Mouse (Mus musculus) CH12.LX (cell line): ENCODE data around the gene Mpst. TPM values are rescaled to one million over a fixed set of nuclear protein-coding genes. Genes with fewer than 3 reads are reported as not detected.

Experiments
- DNase-seq: peaks from one replicate; pipeline ENCODE4 v3.0.0-alpha.2; 2013; ENCODE audit errors: extremely low read depth
- H3K27ac ChIP-seq: 2 replicates; pipeline ENCODE4 v1.5.1; 2012; ENCODE audit warnings: low read depth, mild to moderate bottlenecking, control low read depth, moderate library complexity; ENCODE audit not compliant: insufficient read depth
- H3K27me3 ChIP-seq: replicated peaks from 2 replicates; pipeline ENCODE3; 2012; ENCODE audit warnings: inconsistent platforms
- H3K36me3 ChIP-seq, 2 experiments: replicated peaks in 1 of 2; 2 replicates each; pipeline versions ENCODE3 to v1.6.1; 2012; ENCODE audit warnings: inconsistent platforms in 1 of 2, low read length in 1 of 2, mild to moderate bottlenecking in 1 of 2, mixed read lengths in 1 of 2, moderate library complexity in 1 of 2; ENCODE audit not compliant: control insufficient read depth in 1 of 2, insufficient read depth in 1 of 2
- H3K4me1 ChIP-seq, 2 experiments: 2 replicates each; pipeline ENCODE4 v1.6.1; 2012; ENCODE audit warnings: inconsistent platforms in 1 of 2, moderate library complexity in 1 of 2; ENCODE audit not compliant: insufficient read depth in 2 of 2, control insufficient read depth in 1 of 2
- H3K4me2 ChIP-seq: 2 replicates; pipeline ENCODE4 v1.6.1; 2012; ENCODE audit warnings: low read depth, mild to moderate bottlenecking, control low read depth; ENCODE audit not compliant: poor library complexity, insufficient read depth, severe bottlenecking
- H3K4me3 ChIP-seq, 3 experiments: fragments of 150-350 bp in 1 of 3; sonication (generic) in 1 of 3; replicated peaks in 1 of 3; 2 replicates each; pipeline versions ENCODE3 to v1.5.1; 2011 to 2012; ENCODE audit warnings: low read depth in 2 of 3, low read length in 2 of 3, mild to moderate bottlenecking in 2 of 3, moderate library complexity in 2 of 3, control low read depth in 1 of 3, improper control_type of control experiment in 1 of 3, inconsistent platforms in 1 of 3, mixed read lengths in 1 of 3; ENCODE audit not compliant: poor library complexity in 1 of 3
- H3K79me2 ChIP-seq: replicated peaks from 2 replicates; pipeline ENCODE4 v1.6.1; 2012; ENCODE audit warnings: mild to moderate bottlenecking, moderate library complexity; ENCODE audit not compliant: control insufficient read depth, poor library complexity, insufficient read depth, severe bottlenecking; ENCODE audit errors: extremely low read depth
- H3K9ac ChIP-seq: 2 replicates; pipeline ENCODE4 v1.6.1; 2012; ENCODE audit warnings: low read depth, mild to moderate bottlenecking, control low read depth, moderate library complexity; ENCODE audit not compliant: insufficient read depth
- H3K9me3 ChIP-seq: replicated peaks from 2 replicates; pipeline ENCODE3; 2012; ENCODE audit warnings: low read length, inconsistent platforms, mixed read lengths
- CHD1 ChIP-seq: IDR thresholded peaks from 2 replicates; pipeline ENCODE4 v1.6.1; 2012; ENCODE audit warnings: low read depth, low read length, improper control_type of control experiment, inconsistent platforms
- CTCF ChIP-seq, 2 experiments: IDR thresholded peaks in 1 of 2; conservative IDR thresholded peaks in 1 of 2; 2 replicates each; pipeline ENCODE4 v1.5.1; 2011 to 2012; ENCODE audit warnings: low read depth in 2 of 2, low read length in 2 of 2, improper control_type of control experiment in 1 of 2, inconsistent platforms in 1 of 2, mild to moderate bottlenecking in 1 of 2, moderate library complexity in 1 of 2
- HCFC1 ChIP-seq: IDR thresholded peaks from 2 replicates; pipeline ENCODE4 v1.6.1; 2012; ENCODE audit warnings: low read depth, mild to moderate bottlenecking, inconsistent platforms, low read length, improper control_type of control experiment
- IRF4 ChIP-seq: IDR thresholded peaks from 2 replicates; pipeline ENCODE4 v1.6.1; 2014; ENCODE audit warnings: low read depth, mild to moderate bottlenecking, inconsistent platforms, low read length, improper control_type of control experiment
- KAT2A ChIP-seq: IDR thresholded peaks from 2 replicates; pipeline ENCODE4 v1.6.1; 2012; ENCODE audit warnings: low read length, improper control_type of control experiment, inconsistent platforms; ENCODE audit not compliant: insufficient replicate concordance
- MAFK ChIP-seq: IDR thresholded peaks from 2 replicates; pipeline ENCODE4 v1.6.1; 2011; ENCODE audit warnings: low read length, improper control_type of control experiment; ENCODE audit not compliant: insufficient replicate concordance
- MAX ChIP-seq: IDR thresholded peaks from 2 replicates; pipeline ENCODE4 v1.6.1; 2011; ENCODE audit warnings: low read length, improper control_type of control experiment
- MXI1 ChIP-seq: IDR thresholded peaks from 2 replicates; pipeline ENCODE4 v1.6.1; 2011; ENCODE audit warnings: mild to moderate bottlenecking, low read depth, low read length, improper control_type of control experiment
- MYC ChIP-seq: IDR thresholded peaks from 2 replicates; pipeline ENCODE4 v1.6.1; 2011; ENCODE audit warnings: low read depth, mild to moderate bottlenecking, improper control_type of control experiment, low read length
- NRF1 ChIP-seq: IDR thresholded peaks from 2 replicates; pipeline ENCODE4 v1.6.1; 2014; ENCODE audit warnings: low read depth, mild to moderate bottlenecking, inconsistent platforms, low read length, improper control_type of control experiment, moderate library complexity
- POLR2AphosphoS2 ChIP-seq: IDR thresholded peaks from 2 replicates; pipeline ENCODE4 v1.6.1; 2011; ENCODE audit warnings: low read depth, low read length, improper control_type of control experiment
- RCOR1 ChIP-seq: conservative IDR thresholded peaks from 2 replicates; pipeline ENCODE4 v1.6.1; 2012; ENCODE audit warnings: low read depth, mild to moderate bottlenecking, inconsistent platforms, low read length, improper control_type of control experiment
- SMC3 ChIP-seq: IDR thresholded peaks from 2 replicates; pipeline ENCODE4 v1.6.1; 2011; ENCODE audit warnings: low read depth, low read length, improper control_type of control experiment
- TBP ChIP-seq: conservative IDR thresholded peaks from 2 replicates; pipeline ENCODE4 v1.6.1; 2011; ENCODE audit warnings: low read depth, low read length, improper control_type of control experiment
- TCF12 ChIP-seq: IDR thresholded peaks from 2 replicates; pipeline ENCODE4 v1.6.1; 2014; ENCODE audit warnings: low read depth, mild to moderate bottlenecking, inconsistent platforms, low read length, improper control_type of control experiment
- UBTF ChIP-seq: IDR thresholded peaks from 2 replicates; pipeline ENCODE4 v1.6.1; 2012; ENCODE audit warnings: low read depth, mild to moderate bottlenecking, inconsistent platforms, low read length, improper control_type of control experiment, moderate library complexity
- USF1 ChIP-seq: IDR thresholded peaks from 2 replicates; pipeline ENCODE4 v1.6.1; 2014; ENCODE audit warnings: low read depth, mild to moderate bottlenecking, inconsistent platforms, low read length, improper control_type of control experiment
- USF2 ChIP-seq: conservative IDR thresholded peaks from 2 replicates; pipeline ENCODE4 v1.6.1; 2011; ENCODE audit warnings: low read depth, low read length, improper control_type of control experiment
- ZMIZ1 ChIP-seq: IDR thresholded peaks from 2 replicates; pipeline ENCODE4 v1.6.1; 2012; ENCODE audit warnings: low read depth, mild to moderate bottlenecking, inconsistent platforms, low read length, improper control_type of control experiment
- ZNF384 ChIP-seq: IDR thresholded peaks from 2 replicates; pipeline ENCODE4 v1.6.1; 2012; ENCODE audit warnings: low read depth, low read length, improper control_type of control experiment, inconsistent platforms
- dilution Hi-C: fragments of 300-500 bp; cut with MboI; formaldehyde crosslinking; loops from 2 replicates; pipeline ENCODE4 v1.14.3; 2020; ENCODE audit warnings: low sequenced_read_pairs; ENCODE audit not compliant: extremely low pct_unique_long_range_greater_than_20kb, extremely low pct_ligation_motif_present
- in situ Hi-C: fragments of 300-500 bp; cut with MboI; formaldehyde crosslinking; loops from 3 replicates; pipeline ENCODE4 v1.14.3; 2019; ENCODE audit warnings: low sequenced_read_pairs, low pct_ligation_motif_present, low pct_unique_long_range_greater_than_20kb, mixed read lengths
- polyA plus RNA-seq: library from polyadenylated mRNA; unstranded; fragments of >175 nt; gene quantifications from 2 replicates; pipeline ENCODE4 v1.2.1, GENCODE M21; 2012; ENCODE audit warnings: low read depth; ENCODE audit not compliant: insufficient read length
- total RNA-seq, 2 experiments: library from RNA; depleted of rRNA; stranded (reverse); fragments of 300-350 nt in 1 of 2; fragments of >200 nt in 1 of 2; gene quantifications; 2 replicates each; pipeline ENCODE4 v1.2.3; 2012 to 2014

Mpst gene
- total and polyA plus RNA-seq, 3 experiments, result 24.4 to 46.3 (median 27.0) TPM

DNA sequence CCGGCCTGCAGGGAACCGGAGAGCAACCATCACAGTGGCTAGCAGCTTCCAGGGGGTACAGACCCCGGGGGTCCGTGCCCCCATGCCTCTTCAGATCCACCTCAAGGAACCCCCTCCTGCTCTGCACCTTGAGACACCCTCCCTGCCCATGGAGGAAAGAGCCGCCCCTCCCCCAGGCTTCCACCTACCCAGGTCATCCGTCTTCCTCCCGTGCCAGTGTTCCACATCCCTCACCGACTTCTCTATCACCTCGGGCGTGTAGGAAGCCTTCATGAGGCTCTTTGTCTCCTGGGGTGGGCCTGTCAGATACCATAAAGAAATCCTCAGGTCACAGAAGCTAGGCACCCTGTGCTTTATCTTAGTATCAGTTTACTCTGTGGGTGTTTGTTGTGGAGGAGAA lies 27.7 kb upstream of the Mpst start:
- no peak overlapping the region for H3K27ac ChIP-seq
- DNase-seq, result no peak
- H3K79me2 ChIP-seq, result no peaks in the 10 kb centered on the region
- no peak overlapping the region for H3K4me3 ChIP-seq
- H3K4me2 ChIP-seq, result no peak overlapping the region
- peaks cover 66% of the 10 kb centered on the region for H3K27me3 ChIP-seq
- TF ChIP-seq POLR2AphosphoS2 (no peak), MAX (no peak)
- dilution Hi-C loops, result no loop called here
- no peaks in the 10 kb centered on the region for H3K36me3 ChIP-seq
- in situ Hi-C loops, result no loop called here
- no peak overlapping the region for H3K9ac ChIP-seq
- H3K9me3 ChIP-seq, result peaks cover 5% of the 10 kb centered on the region
- no peaks in the 10 kb centered on the region for H3K4me1 ChIP-seq

DNA sequence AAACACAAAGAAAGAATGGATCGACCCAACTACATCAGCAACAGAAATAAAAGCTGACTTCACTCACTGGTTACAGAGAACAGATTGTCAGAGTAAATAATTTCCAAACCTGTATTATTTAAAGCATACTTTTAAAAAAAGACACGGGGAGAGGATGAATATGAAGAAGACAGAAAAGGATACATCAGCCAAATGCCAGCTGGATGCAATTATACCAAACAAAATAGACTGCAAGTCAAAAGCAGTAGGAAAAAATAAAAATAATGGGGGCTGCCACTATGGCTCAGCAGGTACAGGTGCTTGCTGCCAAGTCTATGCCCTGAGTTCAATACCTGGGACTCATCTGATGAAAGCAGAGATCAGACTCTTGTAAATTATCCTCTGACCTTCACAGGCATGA lies 26.0 kb upstream of the Mpst start:
- no peak for TF ChIP-seq ZNF384
- TF ChIP-seq USF2, result no peak
- no peak for TF ChIP-seq USF1
- no peak for TF ChIP-seq KAT2A
- TF ChIP-seq ZMIZ1, result no peak
- TF ChIP-seq NRF1, result no peak
- no peak for TF ChIP-seq TCF12
- no peak for TF ChIP-seq CHD1
- no peak for TF ChIP-seq CTCF (conservative IDR thresholded peaks at IDR 0.05 in 1 of 2, IDR thresholded peaks at IDR 0.05 in 1 of 2; ENCODE audit: low read depth in 2 of 2, low read length in 2 of 2)
- no peak for TF ChIP-seq SMC3
- TF ChIP-seq POLR2AphosphoS2, result no peak
- no peak for TF ChIP-seq MXI1
- TF ChIP-seq UBTF, result no peak
- TF ChIP-seq IRF4, result no peak
- TF ChIP-seq MAFK, result no peak
- no peak for TF ChIP-seq RCOR1
- TF ChIP-seq HCFC1, result no peak
- TF ChIP-seq MAX, result no peak
- no peak for TF ChIP-seq TBP
- TF ChIP-seq MYC, result no peak
- Histone ChIP-seq H3K4me3 (no peak overlapping the region), H3K79me2 (no peaks in the 10 kb centered on the region), H3K4me1 (no peaks in the 10 kb centered on the region), H3K27ac (no peak overlapping the region), H3K27me3 (peaks cover 68% of the 10 kb centered on the region), H3K4me2 (no peak overlapping the region), H3K9me3 (peaks cover 5% of the 10 kb centered on the region), H3K36me3 (no peaks in the 10 kb centered on the region), H3K9ac (no peak overlapping the region)
- dilution Hi-C loops, result no loop called here
- no peak for DNase-seq
- in situ Hi-C loops, result no loop called here
